Mouse (Mus musculus) neural tube, embryonic 11.5 days (tissue): ENCODE results near the gene Abcd4. TPM values are rescaled to one million over a fixed set of nuclear protein-coding genes. Genes with fewer than 3 reads are reported as not detected.

ENCODE experiments used
- ATAC-seq: fragments of 200-750 bp; cut with Nextera tagmentation; 2 replicates; pipeline ENCODE4 v1.8.0; 2017; ENCODE audit warnings: moderate number of reproducible peaks, mild to moderate bottlenecking, moderate TSS enrichment, moderate library complexity; ENCODE audit not compliant: insufficient read depth, low FRiP score, low TSS enrichment
- DNase-seq: peaks from one replicate; pipeline ENCODE4 v3.0.0-alpha.2; 2015; ENCODE audit warnings: low spot score
- H3K27ac ChIP-seq: fragments of 300-500 bp; sonication (generic); 2 replicates; pipeline ENCODE4 v1.5.1; 2014; ENCODE audit warnings: low read depth, mild to moderate bottlenecking, low read length
- H3K27me3 ChIP-seq: fragments of 300-500 bp; sonication (generic); 2 replicates; pipeline ENCODE4 v1.6.1; 2014; ENCODE audit warnings: mild to moderate bottlenecking, low read length, mixed read lengths; ENCODE audit not compliant: control insufficient read depth, insufficient read depth
- H3K36me3 ChIP-seq: fragments of 300-500 bp; sonication (generic); 2 replicates; pipeline ENCODE4 v1.6.1; 2014; ENCODE audit warnings: mild to moderate bottlenecking, low read length, moderate library complexity, mixed read lengths; ENCODE audit not compliant: control insufficient read depth, insufficient read depth
- H3K4me1 ChIP-seq: fragments of 300-500 bp; sonication (generic); 2 replicates; pipeline ENCODE4 v1.6.1; 2014; ENCODE audit warnings: low read length, mixed read lengths; ENCODE audit not compliant: control insufficient read depth, insufficient read depth
- H3K4me2 ChIP-seq: fragments of 300-500 bp; sonication (generic); 2 replicates; pipeline ENCODE4 v1.6.1; 2014; ENCODE audit warnings: low read depth, mild to moderate bottlenecking, moderate library complexity
- H3K4me3 ChIP-seq: fragments of 300-500 bp; sonication (generic); 2 replicates; pipeline ENCODE4 v1.5.1; 2014; ENCODE audit warnings: low read depth, low read length
- H3K9ac ChIP-seq: fragments of 300-500 bp; sonication (generic); 2 replicates; pipeline ENCODE4 v1.6.1; 2014; ENCODE audit warnings: mild to moderate bottlenecking, low read length
- H3K9me3 ChIP-seq: fragments of 300-500 bp; sonication (generic); 2 replicates; pipeline ENCODE4 v1.6.1; 2016; ENCODE audit warnings: low read length; ENCODE audit not compliant: control insufficient read depth
- WGBS: fragments of 180-500 bp; shearing (Covaris S2); extraction: QIAGEN DNeasy Blood & Tissue Kit; methylation state at CpG from one replicate; pipeline ENCODE4 v1.1.7; 2014; 5-methylcytosine and 5-hydroxymethylcytosine counted together
- polyA plus RNA-seq: library from polyadenylated mRNA; unstranded; fragments of >200 nt; fragmentation: Nextera tagmentation; extraction: Ambion mirVana; gene quantifications from 2 replicates; pipeline ENCODE4 v1.2.1, GENCODE M21; 2014

Abcd4 gene
- 6.8 and 9.5 TPM in 2 replicates for polyA plus RNA-seq

GRCm38 (mm10) chr12:84616977-84617630, at the start of gene Abcd4:
Gene Abcd4, minus strand, starts transcription at chr12:84617413.
- under 1% methylated on average over 34 of the region's 34 CpGs for WGBS

DNA sequence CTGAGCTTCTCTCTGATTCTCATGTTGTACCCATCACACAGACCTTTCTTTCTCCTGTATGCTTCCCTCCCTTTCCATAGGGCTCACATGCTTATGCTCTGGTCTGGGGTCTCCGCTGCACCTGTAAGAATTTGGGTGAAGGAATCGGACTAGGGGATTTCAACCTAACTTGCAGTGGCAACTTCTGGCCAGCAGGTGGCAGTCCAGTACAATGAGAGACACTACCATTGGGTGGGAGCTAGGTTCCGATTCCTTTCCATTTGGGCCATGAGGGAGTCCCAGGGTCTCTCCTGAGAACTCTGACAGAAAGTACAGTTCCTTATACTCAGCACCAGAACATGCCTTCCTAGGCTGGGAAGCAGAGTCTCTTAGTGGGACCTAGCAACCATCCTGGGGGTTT, 36.7 kb upstream of the Abcd4 start:
- no peak for ATAC-seq

More at GRCm38 (mm10) chr12:84616977-84617630, at the start of gene Abcd4:
- no peaks in the 10 kb centered on the region; the same call in 1 of the 2 replicates for H3K36me3 ChIP-seq
- H3K27me3 ChIP-seq: no peaks in the 10 kb centered on the region
- DNase-seq (peak; percentile 91), ATAC-seq (peak; percentile 98)
- no peaks in the 10 kb centered on the region for H3K4me1 ChIP-seq
- H3K9me3 ChIP-seq: no peaks in the 10 kb centered on the region
- H3K27ac ChIP-seq: no peak within 1 kb of the TSS
- H3K4me2 ChIP-seq: peak within 1 kb of the TSS; percentile 54
- H3K9ac ChIP-seq: peak within 1 kb of the TSS; percentile 60
- peak within 1 kb of the TSS; percentile 48 for H3K4me3 ChIP-seq

GRCm38 (mm10) chr12:84650234-84650633, 33.0 kb upstream of the Abcd4 start:
- DNase-seq: no peak
- WGBS: 90% methylated on average over 13 of the region's 13 CpGs

More for the DNA sequence above, 36.7 kb upstream of the Abcd4 start:
- H3K4me2 ChIP-seq: no peak overlapping the region
- H3K27me3 ChIP-seq: no peaks in the 10 kb centered on the region
- no peak overlapping the region for H3K27ac ChIP-seq
- no peaks in the 10 kb centered on the region for H3K36me3 ChIP-seq
- 13% methylated on average over 3 of the region's 3 CpGs for WGBS
- no peaks in the 10 kb centered on the region for H3K9me3 ChIP-seq
- no peak overlapping the region for H3K9ac ChIP-seq
- peak; percentile 79 for DNase-seq
- H3K4me1 ChIP-seq: no peaks in the 10 kb centered on the region
- no peak overlapping the region for H3K4me3 ChIP-seq

DNA sequence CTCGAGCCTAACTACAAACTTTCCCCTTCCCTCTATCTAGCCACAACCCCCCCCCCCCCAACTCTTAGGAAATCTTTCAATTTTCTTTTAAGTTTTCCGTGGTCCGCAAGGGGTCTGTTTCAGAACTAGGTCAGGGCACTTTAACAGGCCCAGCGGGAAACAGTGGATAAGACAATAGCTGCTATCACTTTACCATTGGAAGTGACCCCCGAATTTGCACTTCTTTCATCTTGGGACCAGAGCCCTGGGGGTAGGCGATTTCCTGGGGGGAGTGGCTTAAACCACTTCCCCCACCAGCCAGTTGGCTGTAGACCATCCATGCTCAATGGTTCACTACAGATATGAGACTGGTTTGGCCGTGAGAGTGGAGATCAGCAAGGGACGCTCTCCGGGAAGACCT, 23.4 kb upstream of the Abcd4 start, which contains the start of gene Vrtn:
Gene Vrtn (plus strand): TSS at position 366 of the 400 bp plus-strand sequence.
- Histone ChIP-seq H3K4me2 (no peak within 1 kb of the TSS), H3K36me3 (no peaks in the 10 kb centered on the region), H3K4me1 (no peaks in the 10 kb centered on the region), H3K27me3 (peaks cover 44% of the 10 kb centered on the region), H3K27ac (no peak within 1 kb of the TSS), H3K9me3 (no peaks in the 10 kb centered on the region), H3K9ac (no peak within 1 kb of the TSS), H3K4me3 (no peak within 1 kb of the TSS)
- DNase-seq (no peak), ATAC-seq (no peak)
- 6% methylated on average over 9 of the region's 9 CpGs for WGBS

More at GRCm38 (mm10) chr12:84650234-84650633, 33.0 kb upstream of the Abcd4 start:
- ATAC-seq: no peak
- no peaks in the 10 kb centered on the region for H3K4me1 ChIP-seq
- no peaks in the 10 kb centered on the region for H3K27me3 ChIP-seq
- H3K9me3 ChIP-seq: no peaks in the 10 kb centered on the region
- no peak overlapping the region for H3K9ac ChIP-seq
- H3K27ac ChIP-seq: no peak overlapping the region
- no peaks in the 10 kb centered on the region for H3K36me3 ChIP-seq
- H3K4me3 ChIP-seq: no peak overlapping the region
- no peak overlapping the region for H3K4me2 ChIP-seq

DNA sequence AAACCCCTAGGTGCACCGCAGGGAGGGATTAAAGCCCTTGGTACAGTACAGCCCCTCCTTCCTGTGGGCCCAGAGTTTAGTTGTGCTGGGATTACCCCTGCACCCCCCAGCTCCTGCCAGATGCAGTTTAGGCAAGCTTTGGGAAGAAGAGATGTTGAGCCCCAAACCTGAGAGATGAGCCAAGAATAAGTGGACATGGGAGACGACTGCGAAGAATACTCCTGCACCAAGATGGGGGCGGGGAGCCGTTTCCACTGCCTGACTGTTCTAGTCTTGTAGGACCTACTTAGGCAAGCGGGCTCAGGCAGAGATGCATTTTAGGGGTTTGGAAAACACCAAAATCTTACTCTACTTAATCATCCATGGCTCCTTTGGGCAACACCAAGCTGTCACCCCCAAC, 23.0 kb upstream of the Abcd4 start:
- no peak for ATAC-seq
- no peak overlapping the region for H3K27ac ChIP-seq
- peaks cover 44% of the 10 kb centered on the region for H3K27me3 ChIP-seq
- H3K9me3 ChIP-seq: no peaks in the 10 kb centered on the region
- no peaks in the 10 kb centered on the region for H3K36me3 ChIP-seq
- no peak overlapping the region for H3K9ac ChIP-seq
- no peak overlapping the region for H3K4me2 ChIP-seq
- WGBS: 7% methylated on average over 6 of the region's 6 CpGs
- DNase-seq: no peak
- H3K4me3 ChIP-seq: no peak overlapping the region
- no peaks in the 10 kb centered on the region for H3K4me1 ChIP-seq

DNA sequence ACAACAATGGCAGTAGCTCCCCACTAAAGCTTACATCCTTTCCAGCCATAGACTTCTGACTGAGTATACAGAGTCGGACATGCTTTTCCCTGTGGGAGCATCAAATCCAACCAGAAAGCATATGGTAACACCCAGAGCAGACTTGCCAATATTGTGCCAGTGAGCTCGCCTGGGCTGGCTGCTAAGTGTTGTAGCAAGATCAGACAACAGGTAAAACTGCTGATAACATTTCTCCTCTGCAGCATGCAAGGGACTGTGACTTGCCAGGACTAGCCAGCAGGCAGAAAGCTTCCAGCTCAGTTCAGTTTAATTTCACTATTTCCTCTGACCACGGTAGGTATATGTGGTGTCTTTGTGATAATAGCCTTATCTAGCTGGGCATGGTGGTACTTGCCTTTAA, 14.7 kb upstream of the Abcd4 start:
- WGBS: 78% methylated on average over 3 of the region's 3 CpGs
- no peak for DNase-seq
- ATAC-seq: no peak
- H3K4me3 ChIP-seq: no peak overlapping the region
- no peak overlapping the region for H3K4me2 ChIP-seq
- no peaks in the 10 kb centered on the region for H3K4me1 ChIP-seq
- H3K27me3 ChIP-seq: no peaks in the 10 kb centered on the region
- no peak overlapping the region for H3K9ac ChIP-seq
- no peaks in the 10 kb centered on the region for H3K36me3 ChIP-seq
- no peak overlapping the region for H3K27ac ChIP-seq
- H3K9me3 ChIP-seq: no peaks in the 10 kb centered on the region

DNA sequence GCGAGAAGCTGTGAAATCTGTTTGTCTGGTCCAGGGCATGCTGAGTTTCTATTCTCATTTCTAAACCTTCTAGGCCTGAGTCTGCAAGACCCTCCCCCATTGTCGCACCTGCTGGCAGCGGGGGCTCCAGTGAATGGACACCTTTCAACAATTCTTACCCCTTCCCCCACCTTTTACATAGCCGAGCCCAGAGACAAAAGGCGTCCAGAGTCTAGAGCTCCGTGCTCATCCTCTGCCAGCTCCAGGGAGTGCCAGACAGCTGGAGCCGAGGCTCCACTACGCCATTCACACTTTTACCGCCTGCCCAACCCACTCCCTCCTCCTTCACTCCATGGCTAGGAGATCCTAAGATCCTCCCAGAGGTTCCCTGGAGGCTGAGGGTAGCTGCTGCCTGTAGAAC, 7.9 kb upstream of the Abcd4 start:
- H3K27ac ChIP-seq: no peak overlapping the region
- H3K9ac ChIP-seq: peak overlapping the region; percentile 28; the same call in 1 of the 2 replicates
- no peaks in the 10 kb centered on the region for H3K27me3 ChIP-seq
- no peak for DNase-seq
- no peak overlapping the region for H3K4me3 ChIP-seq
- ATAC-seq: no peak
- 6% methylated on average over 9 of the region's 9 CpGs for WGBS
- no peaks in the 10 kb centered on the region for H3K9me3 ChIP-seq
- no peaks in the 10 kb centered on the region for H3K36me3 ChIP-seq
- H3K4me1 ChIP-seq: no peaks in the 10 kb centered on the region
- peak overlapping the region; percentile 1 for H3K4me2 ChIP-seq

- no peaks in the 10 kb centered on the region for H3K36me3 ChIP-seq
- DNase-seq (no peak), ATAC-seq (no peak)
- H3K27me3 ChIP-seq: no peaks in the 10 kb centered on the region
- H3K9ac ChIP-seq: no peak overlapping the region
- no peaks in the 10 kb centered on the region for H3K4me1 ChIP-seq
- H3K9me3 ChIP-seq: no peaks in the 10 kb centered on the region
- WGBS: 31% methylated on average over 8 of the region's 8 CpGs
- no peak overlapping the region for H3K27ac ChIP-seq
- no peak overlapping the region for H3K4me2 ChIP-seq
- no peak overlapping the region for H3K4me3 ChIP-seq
Measured at GRCm38 (mm10) chr12:84624601-84625000, 7.4 kb upstream of the Abcd4 start.

DNA sequence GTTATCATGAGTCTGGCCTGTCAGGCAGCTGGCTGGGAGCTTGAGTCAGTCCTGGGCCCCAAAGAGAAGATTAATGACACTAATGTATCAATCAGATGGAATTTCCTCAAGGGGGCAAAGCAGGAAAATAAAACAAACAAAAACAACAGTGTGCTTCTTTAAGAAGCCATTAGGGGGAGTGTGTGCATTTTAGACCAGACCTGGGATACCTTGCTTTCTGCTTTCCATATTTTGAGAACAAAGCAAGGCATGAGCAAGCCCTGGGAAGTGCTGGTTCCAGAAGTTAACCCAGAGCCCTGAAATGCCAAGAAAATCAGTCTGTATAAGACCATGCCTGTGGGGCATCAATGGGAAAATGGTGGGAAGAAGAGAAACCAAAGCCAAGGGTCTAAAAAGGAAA, 3.8 kb upstream of the Abcd4 start:
- no peak for DNase-seq

More for the DNA sequence above, 3.8 kb upstream of the Abcd4 start:
- no peak overlapping the region for H3K4me2 ChIP-seq
- no peaks in the 10 kb centered on the region for H3K36me3 ChIP-seq
- no peak overlapping the region for H3K27ac ChIP-seq
- no peaks in the 10 kb centered on the region for H3K27me3 ChIP-seq
- H3K9ac ChIP-seq: no peak overlapping the region
- H3K9me3 ChIP-seq: no peaks in the 10 kb centered on the region
- H3K4me1 ChIP-seq: no peaks in the 10 kb centered on the region
- ATAC-seq: no peak
- no peak overlapping the region for H3K4me3 ChIP-seq
